Mouse (Mus musculus): ENCODE measurements at regions not wholly inside any gene's neighbourhood (a gene's known extent, or its start where the extent isn't known, plus 50 kb on each side); places are given as distances from the start of the nearest gene placed in this dataset.

- 95% methylated on average over 3 of the region's 3 CpGs for WGBS
- H3K27ac ChIP-seq (ENCODE audit: insufficient read depth, low read length): no peak overlapping the region
- H3K4me3 ChIP-seq (replicated peaks; ENCODE audit: insufficient read depth, low read depth, low read length): no peak overlapping the region
- TF ChIP-seq POLR2A (IDR thresholded peaks at IDR 0.05; ENCODE audit: borderline replicate concordance, insufficient read depth, low read length): no peak
- TF ChIP-seq CTCF (IDR thresholded peaks at IDR 0.05; ENCODE audit: borderline replicate concordance, insufficient read depth, low read depth, low read length): no peak
- H3K27me3 ChIP-seq (ENCODE audit: control insufficient read depth, insufficient read depth, low read length): no peaks in the 10 kb centered on the region
- DNase-seq: no peak
- no peaks in the 10 kb centered on the region for H3K4me1 ChIP-seq (ENCODE audit: control insufficient read depth, insufficient read depth, low read length)
These were observed 51.2 kb upstream of the Suclg2 start for GRCm38 (mm10) chr6:95769808-95770207.

- WGBS: 74% methylated on average over 6 of the region's 6 CpGs
- Histone ChIP-seq H3K4me3 (replicated peaks; ENCODE audit: insufficient read depth, low read depth, low read length) (no peak overlapping the region), H3K4me1 (ENCODE audit: control insufficient read depth, insufficient read depth, low read length) (no peaks in the 10 kb centered on the region), H3K27me3 (ENCODE audit: control insufficient read depth, insufficient read depth, low read length) (no peaks in the 10 kb centered on the region), H3K27ac (ENCODE audit: insufficient read depth, low read length) (no peak overlapping the region)
- no peak for TF ChIP-seq POLR2A (IDR thresholded peaks at IDR 0.05; ENCODE audit: borderline replicate concordance, insufficient read depth, low read length)
- no peak for TF ChIP-seq CTCF (IDR thresholded peaks at IDR 0.05; ENCODE audit: borderline replicate concordance, insufficient read depth, low read depth, low read length)
- DNase-seq: no peak
These were observed 83.1 kb upstream of the Suclg2 start for GRCm38 (mm10) chr6:95801651-95802050.

DNA sequence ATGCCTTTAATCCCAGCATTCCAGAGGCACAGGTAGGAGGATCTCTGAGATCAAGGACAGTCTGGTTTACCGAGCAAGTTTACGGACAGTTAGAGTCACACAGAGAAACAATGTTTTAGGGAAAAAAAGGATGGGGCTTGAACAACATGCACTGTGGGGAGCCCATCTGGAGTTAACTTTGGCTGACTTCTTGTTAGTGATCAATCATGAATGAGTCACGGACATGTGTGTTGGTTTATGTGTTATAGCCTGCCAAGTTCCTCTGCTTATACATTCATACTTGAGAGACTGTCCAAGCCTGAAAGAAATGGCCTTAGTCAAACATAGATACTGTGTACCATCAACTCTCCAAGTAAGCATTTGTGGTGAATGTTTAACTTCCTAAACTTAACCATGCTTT, 122.9 kb upstream of the Suclg2 start:
- H3K4me3 ChIP-seq (replicated peaks; ENCODE audit: insufficient read depth, low read depth, low read length): no peak overlapping the region
- DNase-seq: no peak
- no peak overlapping the region for H3K27ac ChIP-seq (ENCODE audit: insufficient read depth, low read length)
- H3K4me1 ChIP-seq (ENCODE audit: control insufficient read depth, insufficient read depth, low read length): no peaks in the 10 kb centered on the region
- TF ChIP-seq POLR2A (IDR thresholded peaks at IDR 0.05; ENCODE audit: borderline replicate concordance, insufficient read depth, low read length) (no peak), CTCF (IDR thresholded peaks at IDR 0.05; ENCODE audit: borderline replicate concordance, insufficient read depth, low read depth, low read length) (no peak)
- H3K27me3 ChIP-seq (ENCODE audit: control insufficient read depth, insufficient read depth, low read length): no peaks in the 10 kb centered on the region
- 66% methylated on average over 3 of the region's 3 CpGs for WGBS

GRCm38 (mm10) chr6:95846536-95846935, 127.9 kb upstream of the Suclg2 start:
- TF ChIP-seq CTCF (IDR thresholded peaks at IDR 0.05; ENCODE audit: borderline replicate concordance, insufficient read depth, low read depth, low read length): no peak
- no peak for TF ChIP-seq POLR2A (IDR thresholded peaks at IDR 0.05; ENCODE audit: borderline replicate concordance, insufficient read depth, low read length)
- WGBS: 52% methylated on average over 1 of the region's 1 CpGs
- H3K27me3 ChIP-seq (ENCODE audit: control insufficient read depth, insufficient read depth, low read length): no peaks in the 10 kb centered on the region
- no peak overlapping the region for H3K27ac ChIP-seq (ENCODE audit: insufficient read depth, low read length)
- no peak for DNase-seq
- H3K4me3 ChIP-seq (replicated peaks; ENCODE audit: insufficient read depth, low read depth, low read length): no peak overlapping the region
- no peaks in the 10 kb centered on the region for H3K4me1 ChIP-seq (ENCODE audit: control insufficient read depth, insufficient read depth, low read length)

- 80% methylated on average over 6 of the region's 6 CpGs for WGBS
- H3K4me1 ChIP-seq (ENCODE audit: control insufficient read depth, insufficient read depth, low read length): no peaks in the 10 kb centered on the region
- TF ChIP-seq CTCF (IDR thresholded peaks at IDR 0.05; ENCODE audit: borderline replicate concordance, insufficient read depth, low read depth, low read length): no peak
- TF ChIP-seq POLR2A (IDR thresholded peaks at IDR 0.05; ENCODE audit: borderline replicate concordance, insufficient read depth, low read length): no peak
- DNase-seq: no peak
- no peaks in the 10 kb centered on the region for H3K27me3 ChIP-seq (ENCODE audit: control insufficient read depth, insufficient read depth, low read length)
- no peak overlapping the region for H3K4me3 ChIP-seq (replicated peaks; ENCODE audit: insufficient read depth, low read depth, low read length)
- H3K27ac ChIP-seq (ENCODE audit: insufficient read depth, low read length): no peak overlapping the region
These were observed 156.9 kb upstream of the Suclg2 start for GRCm38 (mm10) chr6:95875463-95875862.

DNA sequence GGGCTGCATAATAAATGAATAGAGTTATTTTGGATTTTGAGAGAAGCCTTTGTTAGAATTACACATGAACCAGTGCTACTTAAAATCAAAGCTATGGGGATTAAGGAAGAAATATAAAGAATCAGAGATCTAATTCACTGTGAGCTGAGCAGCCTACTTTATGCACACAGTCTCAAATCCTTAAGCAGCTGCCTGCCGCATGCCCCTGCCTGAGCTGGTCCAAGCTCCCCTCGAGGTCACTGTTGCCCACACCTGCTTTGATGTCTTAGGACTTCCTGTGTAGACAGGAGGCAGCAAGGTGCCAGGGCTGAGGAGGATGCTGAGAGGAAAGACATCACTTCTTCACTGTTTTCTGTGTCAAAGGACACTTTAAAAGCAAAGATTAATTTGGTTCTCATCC, 157.7 kb upstream of the Suclg2 start:
- no peaks in the 10 kb centered on the region for H3K27me3 ChIP-seq (ENCODE audit: control insufficient read depth, insufficient read depth, low read length)

DNA sequence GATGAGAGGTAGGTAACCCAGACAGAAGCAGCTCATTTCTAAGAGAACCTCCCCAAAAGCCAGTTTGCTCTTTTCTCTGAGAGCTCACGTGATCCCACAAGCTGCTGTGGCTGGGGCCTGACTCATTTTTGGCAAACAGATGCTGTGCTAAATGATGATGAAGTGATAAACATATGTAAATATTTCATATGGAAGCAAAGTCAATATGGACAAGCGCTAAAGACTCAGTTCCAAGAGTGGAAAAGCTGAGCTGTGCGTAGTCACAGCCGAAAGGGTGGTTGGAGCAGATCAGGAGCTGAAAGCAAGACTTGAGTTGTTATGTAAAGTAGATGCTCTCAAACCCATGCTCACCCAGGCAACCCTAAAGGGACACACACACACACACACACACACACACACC, 168.0 kb upstream of the Suclg2 start:
- Histone ChIP-seq H3K4me3 (replicated peaks; ENCODE audit: insufficient read depth, low read depth, low read length) (no peak overlapping the region), H3K4me1 (ENCODE audit: control insufficient read depth, insufficient read depth, low read length) (no peaks in the 10 kb centered on the region), H3K27ac (ENCODE audit: insufficient read depth, low read length) (no peak overlapping the region), H3K27me3 (ENCODE audit: control insufficient read depth, insufficient read depth, low read length) (no peaks in the 10 kb centered on the region)
- TF ChIP-seq CTCF (IDR thresholded peaks at IDR 0.05; ENCODE audit: borderline replicate concordance, insufficient read depth, low read depth, low read length) (no peak), POLR2A (IDR thresholded peaks at IDR 0.05; ENCODE audit: borderline replicate concordance, insufficient read depth, low read length) (no peak)
- 93% methylated on average over 4 of the region's 4 CpGs for WGBS
- DNase-seq: no peak

More for the DNA sequence above, 157.7 kb upstream of the Suclg2 start:
- H3K4me1 ChIP-seq (ENCODE audit: control insufficient read depth, insufficient read depth, low read length): no peaks in the 10 kb centered on the region
- no peak for TF ChIP-seq POLR2A (IDR thresholded peaks at IDR 0.05; ENCODE audit: borderline replicate concordance, insufficient read depth, low read length)
- TF ChIP-seq CTCF (IDR thresholded peaks at IDR 0.05; ENCODE audit: borderline replicate concordance, insufficient read depth, low read depth, low read length): no peak
- no peak overlapping the region for H3K27ac ChIP-seq (ENCODE audit: insufficient read depth, low read length)
- DNase-seq: no peak
- WGBS: 55% methylated on average over 2 of the region's 2 CpGs
- no peak overlapping the region for H3K4me3 ChIP-seq (replicated peaks; ENCODE audit: insufficient read depth, low read depth, low read length)

GRCm38 (mm10) chr6:95902551-95902950, 184.0 kb upstream of the Suclg2 start:
- 74% methylated on average over 2 of the region's 2 CpGs for WGBS
- DNase-seq: no peak
- Histone ChIP-seq H3K4me1 (ENCODE audit: control insufficient read depth, insufficient read depth, low read length) (no peaks in the 10 kb centered on the region), H3K4me3 (replicated peaks; ENCODE audit: insufficient read depth, low read depth, low read length) (no peak overlapping the region), H3K27ac (ENCODE audit: insufficient read depth, low read length) (no peak overlapping the region), H3K27me3 (ENCODE audit: control insufficient read depth, insufficient read depth, low read length) (no peaks in the 10 kb centered on the region)
- no peak for TF ChIP-seq POLR2A (IDR thresholded peaks at IDR 0.05; ENCODE audit: borderline replicate concordance, insufficient read depth, low read length)
- no peak for TF ChIP-seq CTCF (IDR thresholded peaks at IDR 0.05; ENCODE audit: borderline replicate concordance, insufficient read depth, low read depth, low read length)

Data from cerebellum, adult 2 months (tissue).